Mouse (Mus musculus) ES-Bruce4 (cell line): ENCODE data around the gene Dlgap1. TPM values are rescaled to one million over a fixed set of nuclear protein-coding genes. Genes with fewer than 3 reads are reported as not detected.

Experiments used
- H3K27ac ChIP-seq: 2 replicates; pipeline ENCODE4 v1.5.1; 2012; ENCODE audit warnings: low read length, inconsistent platforms; ENCODE audit not compliant: insufficient read depth
- H3K27me3 ChIP-seq: 2 replicates; pipeline ENCODE4 v1.6.1; 2012; ENCODE audit warnings: mild to moderate bottlenecking, low read length, inconsistent platforms; ENCODE audit not compliant: control insufficient read depth, poor library complexity, insufficient read depth, severe bottlenecking
- H3K36me3 ChIP-seq: 2 replicates; pipeline ENCODE4 v1.6.1; 2012; ENCODE audit warnings: inconsistent platforms, mild to moderate bottlenecking, low read length, moderate library complexity; ENCODE audit not compliant: control insufficient read depth, poor library complexity, insufficient read depth, severe bottlenecking
- H3K4me1 ChIP-seq: one replicate; pipeline ENCODE4 v1.8.1; 2011; ENCODE audit warnings: low read length; ENCODE audit not compliant: control insufficient read depth, insufficient read depth
- H3K4me3 ChIP-seq: 2 replicates; pipeline ENCODE4 v1.5.1; 2011; ENCODE audit warnings: low read depth, mild to moderate bottlenecking, low read length
- H3K9ac ChIP-seq: 2 replicates; pipeline ENCODE4 v1.6.1; 2012; ENCODE audit warnings: low read depth, mild to moderate bottlenecking, inconsistent platforms; ENCODE audit not compliant: poor library complexity, severe bottlenecking
- H3K9me3 ChIP-seq: replicated peaks from 2 replicates; pipeline ENCODE4 v1.6.1; 2012; ENCODE audit warnings: mild to moderate bottlenecking, low read length, inconsistent platforms; ENCODE audit not compliant: control insufficient read depth, poor library complexity, insufficient read depth, severe bottlenecking
- CTCF ChIP-seq: IDR thresholded peaks from one replicate; pipeline ENCODE4 v1.8.1; 2011; ENCODE audit warnings: low read depth, low read length
- EP300 ChIP-seq: IDR thresholded peaks from 2 replicates; pipeline ENCODE4 v1.6.1; 2011; ENCODE audit warnings: low read depth, low read length; ENCODE audit not compliant: insufficient read depth
- POLR2A ChIP-seq: IDR thresholded peaks from one replicate; pipeline ENCODE4 v1.8.1; 2011; ENCODE audit warnings: low read length; ENCODE audit not compliant: insufficient read depth
- polyA plus RNA-seq: library from polyadenylated mRNA; stranded (reverse); fragments of >200 nt; gene quantifications from 2 replicates; pipeline ENCODE4 v1.2.4, GENCODE M21; 2011; ENCODE audit warnings: low read depth; ENCODE audit not compliant: missing spikeins, insufficient read depth, insufficient read length

Dlgap1 gene
- polyA plus RNA-seq, 1 experiment = 1.2 TPM

- H3K27me3 ChIP-seq = no peaks in the 10 kb centered on the region
- no peak overlapping the region for H3K9ac ChIP-seq
- TF ChIP-seq EP300 (no peak), CTCF (no peak), POLR2A (no peak)
- H3K36me3 ChIP-seq = no peaks in the 10 kb centered on the region
- no peak overlapping the region for H3K4me3 ChIP-seq
- peaks cover 2% of the 10 kb centered on the region for H3K4me1 ChIP-seq
- no peaks in the 10 kb centered on the region for H3K9me3 ChIP-seq
- no peak overlapping the region for H3K27ac ChIP-seq
Observed at GRCm38 (mm10) chr17:70401909-70402308, 433.0 kb downstream of the Dlgap1 start.

GRCm38 (mm10) chr17:70403750-70404149, 434.9 kb downstream of the Dlgap1 start:
- peaks cover 2% of the 10 kb centered on the region for H3K4me1 ChIP-seq
- TF ChIP-seq CTCF (no peak), POLR2A (no peak), EP300 (no peak)
- no peaks in the 10 kb centered on the region for H3K36me3 ChIP-seq
- no peak overlapping the region for H3K4me3 ChIP-seq
- H3K9ac ChIP-seq = no peak overlapping the region
- no peaks in the 10 kb centered on the region for H3K9me3 ChIP-seq
- no peaks in the 10 kb centered on the region for H3K27me3 ChIP-seq
- H3K27ac ChIP-seq = no peak overlapping the region

GRCm38 (mm10) chr17:70414202-70414601, 445.3 kb downstream of the Dlgap1 start:
- H3K27me3 ChIP-seq = no peaks in the 10 kb centered on the region; the same call in 1 of the 2 replicates
- TF ChIP-seq POLR2A = no peak
- TF ChIP-seq CTCF = no peak
- TF ChIP-seq EP300 = no peak
- no peak overlapping the region for H3K9ac ChIP-seq
- H3K4me1 ChIP-seq = no peaks in the 10 kb centered on the region
- no peaks in the 10 kb centered on the region for H3K36me3 ChIP-seq
- no peak overlapping the region for H3K4me3 ChIP-seq
- H3K9me3 ChIP-seq = no peaks in the 10 kb centered on the region
- H3K27ac ChIP-seq = no peak overlapping the region

- H3K36me3 ChIP-seq = no peaks in the 10 kb centered on the region
- TF ChIP-seq CTCF (no peak), POLR2A (no peak), EP300 (no peak)
- H3K4me3 ChIP-seq = no peak overlapping the region
- H3K9ac ChIP-seq = no peak overlapping the region
- H3K4me1 ChIP-seq = no peaks in the 10 kb centered on the region
- no peak overlapping the region for H3K27ac ChIP-seq
- no peaks in the 10 kb centered on the region for H3K9me3 ChIP-seq
- H3K27me3 ChIP-seq = no peaks in the 10 kb centered on the region
Observed at GRCm38 (mm10) chr17:70427866-70428265, 459.0 kb downstream of the Dlgap1 start.

- Histone ChIP-seq H3K9me3 (no peaks in the 10 kb centered on the region), H3K4me3 (no peak overlapping the region), H3K27ac (no peak overlapping the region), H3K27me3 (no peaks in the 10 kb centered on the region), H3K36me3 (no peaks in the 10 kb centered on the region), H3K4me1 (no peaks in the 10 kb centered on the region), H3K9ac (no peak overlapping the region)
- TF ChIP-seq CTCF = peak; percentile 85
- TF ChIP-seq EP300 = no peak
Observed at GRCm38 (mm10) chr17:70429746-70430451, 461.0 kb downstream of the Dlgap1 start.

GRCm38 (mm10) chr17:70430452-70430787, 461.5 kb downstream of the Dlgap1 start:
- Histone ChIP-seq H3K9ac (no peak overlapping the region), H3K27ac (no peak overlapping the region), H3K4me3 (no peak overlapping the region), H3K36me3 (no peaks in the 10 kb centered on the region), H3K27me3 (no peaks in the 10 kb centered on the region), H3K4me1 (no peaks in the 10 kb centered on the region), H3K9me3 (no peaks in the 10 kb centered on the region)
- TF ChIP-seq EP300 (no peak), CTCF (peak; percentile 43)
